Comparison of ENCODE assay signal across 8 mouse cellular contexts in genomic region chr5:21735100-21735499, GRCm38 (mm10). TPM values are rescaled to one million over a fixed set of nuclear protein-coding genes. Genes with fewer than 3 reads are reported as not detected.
DNase-seq lines count a peak whose midpoint lies in the region; ATAC-seq and TF ChIP-seq lines count a peak whose summit lies in the region.

No protein-coding gene starts in this region.

- no peak for TF ChIP-seq POLR2A in small intestine, adult 2 months (IDR thresholded peaks at IDR 0.05; ENCODE audit: low read depth, low read length)

- WGBS in heart, embryonic 10.5 days: 77% methylated on average over 20 of the region's 20 CpGs
- 83% methylated on average over 20 of the region's 20 CpGs for WGBS in midbrain, embryonic 11.5 days
- WGBS in midbrain, postnatal 0 days: 85% methylated on average over 20 of the region's 20 CpGs
- WGBS in hindbrain, embryonic 13.5 days: 81% methylated on average over 20 of the region's 20 CpGs
- 61% methylated on average over 20 of the region's 20 CpGs for WGBS in small intestine, adult 2 months

- H3K4me3 ChIP-seq in heart, embryonic 10.5 days: peak overlapping the region; percentile 40
- no peak overlapping the region for H3K4me3 ChIP-seq in midbrain, embryonic 11.5 days (ENCODE audit: low read depth, low read length)
- H3K4me3 ChIP-seq in midbrain, postnatal 0 days (ENCODE audit: low read depth, low read length): no peak overlapping the region
- no peak overlapping the region for H3K4me3 ChIP-seq in hindbrain, embryonic 13.5 days
- peak overlapping the region; percentile 40 for H3K4me3 ChIP-seq in small intestine, adult 2 months (ENCODE audit: low read depth, low read length)

- H3K4me2 ChIP-seq in midbrain, embryonic 11.5 days: no peak overlapping the region
- H3K4me2 ChIP-seq in midbrain, postnatal 0 days (ENCODE audit: low read depth, low read length, poor library complexity, severe bottlenecking): no peak overlapping the region
- 0 out of 2 replicates have a peak overlapping the region, but pooled peaks have one; percentile 26 for H3K4me2 ChIP-seq in hindbrain, embryonic 13.5 days

- intact Hi-C loops in heart, postnatal 10 days (cut with DNase I): loop anchor here (1.0 to 5.0 kb wide), 2 partner anchors 77 to 777 kb away; no protein-coding TSS in a partner anchor

- TF ChIP-seq CTCF in midbrain, postnatal 0 days (IDR thresholded peaks at IDR 0.05): no peak
- no peak for TF ChIP-seq CTCF in small intestine, adult 2 months (IDR thresholded peaks at IDR 0.05; ENCODE audit: extremely low read depth, insufficient read length, insufficient replicate concordance, low read depth, low read length)

- DNase-seq in heart, embryonic 10.5 days (ENCODE audit: low spot score): no peak
- no peak for DNase-seq in heart, postnatal 10 days
- DNase-seq in midbrain, embryonic 11.5 days (ENCODE audit: low spot score, missing footprints): peak; percentile 83
- no peak for DNase-seq in midbrain, postnatal 0 days (ENCODE audit: low spot score)
- DNase-seq in left cerebral cortex, adult 8-10 months (ENCODE audit: low spot score in 2 of 2): no peak
- DNase-seq in layer of hippocampus, adult 11-12 months (ENCODE audit: low spot score): no peak

- H3K9me3 ChIP-seq in heart, embryonic 10.5 days: no peaks in the 10 kb centered on the region
- H3K9me3 ChIP-seq in midbrain, embryonic 11.5 days (ENCODE audit: control insufficient read depth, low read length): no peaks in the 10 kb centered on the region
- no peaks in the 10 kb centered on the region for H3K9me3 ChIP-seq in midbrain, postnatal 0 days (ENCODE audit: low read length)
- no peaks in the 10 kb centered on the region for H3K9me3 ChIP-seq in hindbrain, embryonic 13.5 days

- ATAC-seq in midbrain, embryonic 11.5 days (ENCODE audit: low FRiP score): no peak
- no peak for ATAC-seq in midbrain, postnatal 0 days (ENCODE audit: low FRiP score)
- ATAC-seq in hindbrain, embryonic 13.5 days (ENCODE audit: low FRiP score): no peak

- H3K27ac ChIP-seq in heart, embryonic 10.5 days: no peak overlapping the region
- no peak overlapping the region for H3K27ac ChIP-seq in midbrain, embryonic 11.5 days (ENCODE audit: low read depth, low read length)
- H3K27ac ChIP-seq in midbrain, postnatal 0 days (ENCODE audit: low read depth, low read length): no peak overlapping the region
- no peak overlapping the region for H3K27ac ChIP-seq in hindbrain, embryonic 13.5 days
- H3K27ac ChIP-seq in small intestine, adult 2 months (ENCODE audit: insufficient read depth, low read depth, low read length): no peak overlapping the region

- peaks cover 9% of the 10 kb centered on the region for H3K4me1 ChIP-seq in heart, embryonic 10.5 days
- peaks cover 29% of the 10 kb centered on the region for H3K4me1 ChIP-seq in midbrain, embryonic 11.5 days (ENCODE audit: control insufficient read depth, insufficient read depth, low read length)
- H3K4me1 ChIP-seq in midbrain, postnatal 0 days (ENCODE audit: insufficient read depth, low read length): peaks cover 5% of the 10 kb centered on the region; the same call in 1 of the 2 replicates
- H3K4me1 ChIP-seq in hindbrain, embryonic 13.5 days (replicated peaks): peaks cover 35% of the 10 kb centered on the region
- peaks cover 5% of the 10 kb centered on the region; the same call in 1 of the 2 replicates for H3K4me1 ChIP-seq in small intestine, adult 2 months (ENCODE audit: control insufficient read depth, insufficient read depth, insufficient read length, low read length)

- no peaks in the 10 kb centered on the region for H3K27me3 ChIP-seq in heart, embryonic 10.5 days (ENCODE audit: insufficient read depth, poor library complexity, severe bottlenecking)
- H3K27me3 ChIP-seq in midbrain, embryonic 11.5 days (ENCODE audit: control insufficient read depth, insufficient read depth, low read length): no peaks in the 10 kb centered on the region
- no peaks in the 10 kb centered on the region for H3K27me3 ChIP-seq in midbrain, postnatal 0 days (ENCODE audit: insufficient read depth, low read length)
- no peaks in the 10 kb centered on the region for H3K27me3 ChIP-seq in hindbrain, embryonic 13.5 days
- H3K27me3 ChIP-seq in small intestine, adult 2 months (ENCODE audit: control insufficient read depth, insufficient read depth, low read length): no peaks in the 10 kb centered on the region

- peaks cover 15% of the 10 kb centered on the region for H3K36me3 ChIP-seq in heart, embryonic 10.5 days
- H3K36me3 ChIP-seq in midbrain, embryonic 11.5 days (ENCODE audit: control insufficient read depth, insufficient read depth, low read length): peaks cover 4% of the 10 kb centered on the region
- H3K36me3 ChIP-seq in midbrain, postnatal 0 days (ENCODE audit: insufficient read depth, low read length): peaks cover 11% of the 10 kb centered on the region
- peaks cover 11% of the 10 kb centered on the region for H3K36me3 ChIP-seq in hindbrain, embryonic 13.5 days
- peaks cover 5% of the 10 kb centered on the region for H3K36me3 ChIP-seq in small intestine, adult 2 months (ENCODE audit: control insufficient read depth, insufficient read depth, low read length)

- H3K9ac ChIP-seq in midbrain, embryonic 11.5 days (ENCODE audit: low read length): no peak overlapping the region
- H3K9ac ChIP-seq in midbrain, postnatal 0 days (replicated peaks; ENCODE audit: low read length, poor library complexity, severe bottlenecking): no peak overlapping the region
- no peak overlapping the region for H3K9ac ChIP-seq in hindbrain, embryonic 13.5 days

RNA-seq across cellular contexts. Expression of gene Pmpcb, which starts 1.8 kb away (rescaled TPM):
- 100 and 115 TPM in 2 replicates for polyA plus RNA-seq in heart, embryonic 10.5 days (2016; fragmentation: Nextera tagmentation; extraction: Ambion mirVana)
- 100 to 1,000 TPM; 224 TPM for total RNA-seq in heart, postnatal 10 days (2021)
- polyA plus RNA-seq in midbrain, embryonic 11.5 days (2014; fragmentation: Nextera tagmentation; extraction: Ambion mirVana): 106 and 115 TPM in 2 replicates
- 64.7 and 86.4 TPM in 2 replicates for total RNA-seq in midbrain, postnatal 0 days (2014; rRNA removed)
- 64.0 and 68.6 TPM in 2 replicates for polyA plus RNA-seq in midbrain, postnatal 0 days (2015; fragmentation: Nextera tagmentation; extraction: Ambion mirVana)
- polyA plus RNA-seq in hindbrain, embryonic 13.5 days (2015; fragmentation: Nextera tagmentation; extraction: Ambion mirVana): 79.5 and 81.3 TPM in 2 replicates
- 9.2 and 14.6 TPM in 2 replicates for polyA plus RNA-seq in small intestine, adult 2 months (2012; rRNA removed)
- total RNA-seq in left cerebral cortex, adult 8-10 months (2022): 10 to 100 TPM; 58.6 to 77.1 (median 69.3) TPM

RNA-seq across cellular contexts. Expression of gene Napepld, which starts 33.9 kb away (rescaled TPM):
- 3.1 and 3.7 TPM in 2 replicates for polyA plus RNA-seq in heart, embryonic 10.5 days (2016; fragmentation: Nextera tagmentation; extraction: Ambion mirVana)
- total RNA-seq in heart, postnatal 10 days (2021): 1 to 10 TPM; 5.4 to 5.7 TPM
- polyA plus RNA-seq in midbrain, embryonic 11.5 days (2014; fragmentation: Nextera tagmentation; extraction: Ambion mirVana): 17.0 and 17.1 TPM in 2 replicates
- total RNA-seq in midbrain, postnatal 0 days (2014; rRNA removed): 4.1 and 6.0 TPM in 2 replicates
- polyA plus RNA-seq in midbrain, postnatal 0 days (2015; fragmentation: Nextera tagmentation; extraction: Ambion mirVana): 1.4 and 1.6 TPM in 2 replicates
- polyA plus RNA-seq in hindbrain, embryonic 13.5 days (2015; fragmentation: Nextera tagmentation; extraction: Ambion mirVana): 2.1 TPM in 2 replicates
- 0.85 and 1.3 TPM in 2 replicates for polyA plus RNA-seq in small intestine, adult 2 months (2012; rRNA removed)
- 10 to 100 TPM; 11.6 to 13.2 (median 12.2) TPM for total RNA-seq in left cerebral cortex, adult 8-10 months (2022)

RNA-seq across cellular contexts. Expression of gene Dnajc2, which starts 50.0 kb away (rescaled TPM):
- polyA plus RNA-seq in heart, embryonic 10.5 days (2016; fragmentation: Nextera tagmentation; extraction: Ambion mirVana): 63.2 and 82.9 TPM in 2 replicates
- total RNA-seq in heart, postnatal 10 days (2021): 10 to 100 TPM; 18.2 to 20.8 TPM
- 103 and 109 TPM in 2 replicates for polyA plus RNA-seq in midbrain, embryonic 11.5 days (2014; fragmentation: Nextera tagmentation; extraction: Ambion mirVana)
- 21.3 and 29.0 TPM in 2 replicates for total RNA-seq in midbrain, postnatal 0 days (2014; rRNA removed)
- polyA plus RNA-seq in midbrain, postnatal 0 days (2015; fragmentation: Nextera tagmentation; extraction: Ambion mirVana): 68.0 and 71.8 TPM in 2 replicates
- 74.0 and 81.0 TPM in 2 replicates for polyA plus RNA-seq in hindbrain, embryonic 13.5 days (2015; fragmentation: Nextera tagmentation; extraction: Ambion mirVana)
- 3.2 and 9.2 TPM in 2 replicates for polyA plus RNA-seq in small intestine, adult 2 months (2012; rRNA removed)
- 10 to 100 TPM; 33.9 to 37.9 (median 37.5) TPM for total RNA-seq in left cerebral cortex, adult 8-10 months (2022)

RNA-seq across cellular contexts. Expression of gene Psmc2, which starts 50.0 kb away (rescaled TPM):
- polyA plus RNA-seq in heart, embryonic 10.5 days (2016; fragmentation: Nextera tagmentation; extraction: Ambion mirVana): 197 and 226 TPM in 2 replicates
- 100 to 1,000 TPM in 1 of 2 experiments, 10 to 100 TPM in 1; 98.9 to 101 TPM for total RNA-seq in heart, postnatal 10 days (2021)
- 253 and 272 TPM in 2 replicates for polyA plus RNA-seq in midbrain, embryonic 11.5 days (2014; fragmentation: Nextera tagmentation; extraction: Ambion mirVana)
- total RNA-seq in midbrain, postnatal 0 days (2014; rRNA removed): 35.8 and 46.4 TPM in 2 replicates
- polyA plus RNA-seq in midbrain, postnatal 0 days (2015; fragmentation: Nextera tagmentation; extraction: Ambion mirVana): 188 and 191 TPM in 2 replicates
- polyA plus RNA-seq in hindbrain, embryonic 13.5 days (2015; fragmentation: Nextera tagmentation; extraction: Ambion mirVana): 195 and 198 TPM in 2 replicates
- polyA plus RNA-seq in small intestine, adult 2 months (2012; rRNA removed): 4.4 and 8.7 TPM in 2 replicates
- 100 to 1,000 TPM; 116 to 122 (median 118) TPM for total RNA-seq in left cerebral cortex, adult 8-10 months (2022)

Comparison
In these comparisons a context has a peak if more than half of its experiments do, and no peak if none do; other contexts are left out.
1. H3K4me3 ChIP-seq: peak in heart, embryonic 10.5 days (single experiment) and small intestine, adult 2 months (single experiment); none in midbrain, embryonic 11.5 days (single experiment), midbrain, postnatal 0 days (single experiment) and hindbrain, embryonic 13.5 days (single experiment).